Comparison of ENCODE assay signal across 15 mouse cellular contexts in the genomic region with DNA sequence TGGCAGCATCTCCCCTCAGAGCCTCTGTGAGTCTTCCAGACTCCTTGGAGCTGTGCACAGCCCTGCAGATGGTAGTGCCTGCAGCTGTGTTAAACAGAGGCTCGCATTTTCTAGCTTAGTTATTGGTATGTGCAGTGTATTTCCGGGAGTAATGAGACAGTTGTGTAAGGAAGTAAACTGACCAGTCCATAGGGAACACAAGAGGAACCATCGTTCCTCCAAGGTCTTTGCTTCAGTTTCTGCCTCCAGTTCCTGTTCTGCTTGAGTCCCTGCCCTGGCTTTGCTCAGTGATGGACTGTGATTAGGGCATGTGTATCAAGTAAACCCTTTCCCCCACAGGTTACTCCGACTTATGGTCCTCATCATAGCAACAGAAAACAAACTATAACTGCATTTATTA.
"Had no signal": no experiment of that assay in that cellular context is flagged by ENCODE, and none has a peak within 500 bp of the region (broad histone marks: within the 10 kb centered on the region; RNA-seq: fewer than 3 reads in every experiment).

No protein-coding gene starts in this region.

- H3K27me3 ChIP-seq: neural tube, embryonic 13.5 days; neural tube, embryonic 15.5 days; stomach, embryonic 15.5 days had no signal

- H3K4me1 ChIP-seq: neural tube, embryonic 13.5 days; neural tube, embryonic 15.5 days; stomach, embryonic 15.5 days had no signal

- DNase-seq: retina, postnatal 1 day; right cerebral cortex, adult 18-20 months; right cerebral cortex, postnatal 14 days; right cerebral cortex, postnatal 25 days; right cerebral cortex, postnatal 4 days; spleen, adult 18-20 months; thymus, adult 18-20 months; thymus, postnatal 14 days; thymus, postnatal 25 days; thymus, postnatal 36 days; thymus, postnatal 4 days had no signal

- H3K36me3 ChIP-seq: neural tube, embryonic 13.5 days; neural tube, embryonic 15.5 days; stomach, embryonic 15.5 days had no signal

- H3K27ac ChIP-seq: neural tube, embryonic 13.5 days; neural tube, embryonic 15.5 days; stomach, embryonic 15.5 days; stomach, postnatal 0 days had no signal

- H3K4me3 ChIP-seq: neural tube, embryonic 13.5 days; neural tube, embryonic 15.5 days; stomach, embryonic 15.5 days had no signal
